Mouse (Mus musculus) adrenal gland, postnatal 25 days (tissue): ENCODE results near the gene Olfr775. TPM values are rescaled to one million over a fixed set of nuclear protein-coding genes. Genes with fewer than 3 reads are reported as not detected.

Source experiments
- DNase-seq: peaks from one replicate; pipeline ENCODE4 v3.0.0; 2021; ENCODE audit warnings: mixed read lengths
- long read RNA-seq: library from polyadenylated mRNA; stranded (forward); transcript quantifications from one replicate; pipeline ENCODE4 v2.0.0, GENCODE M21; 2021
- total RNA-seq: library from RNA; stranded (reverse); gene quantifications from 2 replicates; pipeline ENCODE4 v1.2.3, GENCODE M21; 2021

Olfr775 gene
- total RNA-seq: not detected in 2 replicates
- long read RNA-seq: 0 reads

GRCm38 (mm10) chr10:129248112-129248511, at the start of gene Olfr775:
Olfr775 (plus strand) TSS chr10:129248412.
- DNase-seq: no peak

- DNase-seq: no peak
These were observed 17.5 kb upstream of the Olfr775 start for GRCm38 (mm10) chr10:129230737-129231136.

DNA sequence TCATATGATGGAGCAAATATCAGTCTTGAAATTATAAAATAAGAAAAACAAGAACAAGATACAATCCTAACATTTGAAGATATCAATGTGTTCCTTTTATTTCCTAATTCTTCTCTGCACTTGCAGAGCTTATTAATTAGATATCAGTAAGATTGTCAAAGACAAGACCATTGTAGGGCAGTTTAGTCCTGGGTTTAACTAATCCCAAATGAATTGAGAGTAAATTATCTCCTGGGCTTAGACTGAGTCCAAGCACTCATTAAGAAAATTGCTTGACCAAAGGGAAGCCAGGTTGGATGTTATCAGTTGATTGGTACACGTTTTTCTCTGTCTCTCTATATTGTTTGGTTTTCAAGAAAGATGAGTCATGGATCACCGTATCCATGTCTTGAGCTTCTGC, 12.3 kb upstream of the Olfr775 start, which contains the start of gene Olfr774:
Gene Olfr774, plus strand, starts transcription at position 301 of the 400 bp plus-strand sequence.
- no peak for DNase-seq

DNA sequence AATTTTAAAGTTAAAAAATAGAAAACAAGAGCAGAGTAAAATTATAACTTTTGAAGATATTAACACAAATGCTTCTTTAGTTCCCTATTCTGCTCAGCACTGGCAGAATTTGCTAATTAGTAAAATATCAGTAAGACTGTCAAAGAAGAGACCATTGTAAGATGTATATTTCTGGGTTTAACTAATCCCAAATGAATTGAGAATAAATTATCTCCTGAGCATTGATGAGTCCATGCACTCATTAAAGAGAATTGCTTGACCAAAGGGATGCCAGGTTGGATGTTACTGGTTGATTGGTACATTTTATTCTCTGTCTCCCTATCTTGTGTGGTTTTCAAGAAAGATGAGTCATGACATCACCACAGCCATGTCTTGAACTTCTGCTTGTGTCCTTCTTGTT, 10.6 kb downstream of the Olfr775 start, which contains the start of gene Olfr776:
Gene Olfr776, plus strand, starts transcription at position 301 of the 400 bp plus-strand sequence.
- no peak for DNase-seq

- no peak for DNase-seq
These were observed 22.9 kb downstream of the Olfr775 start, which contains the start of gene Olfr777 for GRCm38 (mm10) chr10:129271081-129271535. Olfr777 (minus strand) TSS chr10:129271485.

Other genes starting within 250 kb of the Olfr775 start
- gene Olfr763, start 237.6 kb upstream of the Olfr775 start, total RNA-seq: not detected in 2 replicates
- gene Olfr764-ps1, start 208.5 kb upstream of the Olfr775 start, total RNA-seq: not detected in 2 replicates
- not detected in 2 replicates for gene Olfr765, start 198.4 kb upstream of the Olfr775 start, total RNA-seq
- not detected in 2 replicates for gene Olfr766-ps1, start 179.4 kb upstream of the Olfr775 start, total RNA-seq
- gene Olfr767, start 165.5 kb upstream of the Olfr775 start, total RNA-seq: not detected in 2 replicates
- gene Olfr768, start 149.0 kb upstream of the Olfr775 start, total RNA-seq: not detected in 2 replicates
- gene Olfr769, start 130.6 kb upstream of the Olfr775 start, total RNA-seq: not detected in 2 replicates
- gene Olfr770, start 109.4 kb upstream of the Olfr775 start, total RNA-seq: not detected in 2 replicates
- not detected in 2 replicates for gene Olfr771, start 83.7 kb upstream of the Olfr775 start, total RNA-seq
- gene Olfr772, start 70.5 kb upstream of the Olfr775 start, total RNA-seq: not detected in 2 replicates
- not detected in 2 replicates for gene Olfr773, start 61.0 kb upstream of the Olfr775 start, total RNA-seq
- not detected in 2 replicates for gene Olfr774, start 12.2 kb upstream of the Olfr775 start, total RNA-seq
- not detected in 2 replicates for gene Olfr776, start 10.7 kb downstream of the Olfr775 start, total RNA-seq
- not detected in 2 replicates for gene Olfr777, start 23.1 kb downstream of the Olfr775 start, total RNA-seq
- not detected in 2 replicates for gene Olfr780, start 69.7 kb downstream of the Olfr775 start, total RNA-seq
- gene Olfr781, start 80.4 kb downstream of the Olfr775 start, total RNA-seq: not detected in 2 replicates
- gene Olfr782, start 100.4 kb downstream of the Olfr775 start, total RNA-seq: not detected in 2 replicates
- not detected in 2 replicates for gene Olfr784, start 135.7 kb downstream of the Olfr775 start, total RNA-seq
- not detected in 2 replicates for gene Olfr785, start 157.0 kb downstream of the Olfr775 start, total RNA-seq
- not detected in 2 replicates for gene Olfr786, start 178.9 kb downstream of the Olfr775 start, total RNA-seq
- gene Olfr787, start 213.4 kb downstream of the Olfr775 start, total RNA-seq: not detected in 2 replicates
- gene Olfr788, start 222.6 kb downstream of the Olfr775 start, total RNA-seq: not detected in 2 replicates
- not detected in 2 replicates for gene Olfr789, start 236.3 kb downstream of the Olfr775 start, total RNA-seq